In genomic region chr12:33083362-33083761, GRCm38 (mm10) we compare ENCODE assay signal across 10 mouse cellular contexts. TPM values are rescaled to one million over a fixed set of nuclear protein-coding genes. Genes with fewer than 3 reads are reported as not detected.
A peak's percentile ranks its signal among the peaks of the same experiment; 100 is the strongest.
DNase-seq lines count a peak whose midpoint lies in the region; ATAC-seq lines count a peak whose summit lies in the region.
"Had no signal": no experiment of that assay in that cellular context is flagged by ENCODE, and none has a peak within 500 bp of the region (broad histone marks: within the 10 kb centered on the region; RNA-seq: fewer than 3 reads in every experiment).

No protein-coding gene starts in this region.

- DNase-seq in CD4-positive, CD25-positive, alpha-beta regulatory T cell, adult 2 months (ENCODE audit: low read depth, low spot score): peak; percentile 11
- peak; percentile 20 for DNase-seq in urinary bladder, postnatal 14 days (ENCODE audit: low spot score)
- DNase-seq in urinary bladder, adult 2 months (ENCODE audit: low spot score): no peak
- DNase-seq in kidney, postnatal 4 days: peak; percentile 39 to 49
- DNase-seq in right cerebral cortex, postnatal 25 days: no peak
- no peak for DNase-seq in layer of hippocampus, postnatal 14 days (ENCODE audit: low spot score in 2 of 2)
- no peak for DNase-seq in left cerebral cortex, adult 8-10 months (ENCODE audit: low spot score in 2 of 2)
- DNase-seq: embryo, embryonic 11 days had no signal

- ATAC-seq in CD4-positive, CD25-positive, alpha-beta regulatory T cell, adult 4 months: no peak

RNA-seq across cellular contexts. Expression of gene Cdhr3, which starts 9.3 kb away (rescaled TPM):
- under 1 TPM; 0.44 to 0.47 TPM for polyA plus RNA-seq in CD4-positive, CD25-positive, alpha-beta regulatory T cell, adult 4 months (2017; shearing (Covaris generic))
- polyA plus RNA-seq in urinary bladder, adult 2 months (2012; rRNA removed): 0.07 TPM in 1 of 2 replicates, not detected in the other
- total RNA-seq in layer of hippocampus, postnatal 14 days (2021): 1 to 10 TPM in 1 of 2 experiments, under 1 TPM in 1; 0.76 to 2.5 TPM
- 1 to 10 TPM in 3 of 4 experiments, under 1 TPM in 1; 0.78 to 3.9 (median 2.6) TPM for total RNA-seq in left cerebral cortex, adult 8-10 months (2022)
- polyA plus RNA-seq: limb, embryonic 11.5 days had no signal

Comparison
In these comparisons a context has a peak if more than half of its experiments do, and no peak if none do; other contexts are left out.
1. DNase-seq: peak in CD4-positive, CD25-positive, alpha-beta regulatory T cell, adult 2 months (single experiment), urinary bladder, postnatal 14 days (single experiment) and kidney, postnatal 4 days (2 of 2); none in urinary bladder, adult 2 months (single experiment), right cerebral cortex, postnatal 25 days (single experiment), layer of hippocampus, postnatal 14 days (0 of 2) and left cerebral cortex, adult 8-10 months (0 of 2).